8 mouse cellular contexts compared by ENCODE assay signal in the genomic region with DNA sequence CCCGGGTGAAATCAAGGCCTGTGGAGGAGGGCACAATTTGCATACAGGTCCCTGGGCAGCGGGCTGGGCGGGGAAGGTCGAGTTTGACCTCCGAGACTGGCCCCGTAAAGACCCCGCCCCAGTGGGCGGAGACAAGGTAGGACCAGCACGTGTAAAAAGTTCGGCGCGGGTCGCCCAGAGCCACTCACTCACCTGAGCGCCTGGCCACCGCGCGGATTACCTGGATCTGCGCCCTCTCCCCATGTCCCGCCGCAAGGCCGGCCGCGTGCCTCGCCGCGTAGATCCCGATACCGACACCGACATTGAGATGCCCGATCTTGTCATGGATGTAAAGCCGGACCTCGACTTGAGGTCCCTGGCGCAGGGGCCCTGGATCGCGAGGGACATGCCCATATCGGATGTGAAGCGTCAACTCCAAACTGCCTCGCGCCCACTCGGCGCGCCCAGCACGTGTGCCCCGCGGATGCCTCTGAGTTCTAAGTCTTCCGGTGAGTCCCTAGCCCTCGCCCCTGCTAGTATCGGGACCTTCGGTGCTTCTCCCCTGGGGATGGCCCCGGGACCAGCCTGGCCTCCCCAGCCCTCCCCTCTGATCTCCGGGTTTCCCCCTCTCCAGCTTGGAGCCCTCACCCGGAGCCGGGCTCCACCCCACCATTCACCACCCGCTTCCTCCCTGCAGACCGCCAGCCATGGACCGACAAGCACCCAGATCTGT. TPM values are rescaled to one million over a fixed set of nuclear protein-coding genes. Genes with fewer than 3 reads are reported as not detected.
DNase-seq lines count a peak whose midpoint lies in the region; ATAC-seq lines count a peak whose summit lies in the region.

A gene (plus strand): TSS at position 147 of the 712 bp plus-strand sequence.
A gene (minus strand): TSS at position 455 of the 712 bp plus-strand sequence.

- DNase-seq in adrenal gland, postnatal 10 days, result peak; percentile 35
- DNase-seq in adrenal gland, adult 8-10 months, result no peak
- peak; percentile 86 for DNase-seq in ES-CJ7 (ENCODE audit: low read depth, low spot score)
- DNase-seq in intestine, embryonic 14.5 days (ENCODE audit: low spot score), result peak; percentile 74
- no peak for DNase-seq in right cerebral cortex, postnatal 25 days

- ATAC-seq in erythroblast, adult 5-6 weeks (replicated peaks; ENCODE audit: low FRiP score, poor library complexity, severe bottlenecking), result 0 out of 2 replicates have a peak, but pooled peaks have one; percentile 13
- no peak for ATAC-seq in intestine, embryonic 14.5 days (replicated peaks; ENCODE audit: low FRiP score, low TSS enrichment, low read depth)
- ATAC-seq in liver, embryonic 16.5 days (ENCODE audit: low read depth), result no peak
- no peak for ATAC-seq in neural tube, embryonic 12.5 days (ENCODE audit: low FRiP score, low read depth)

- no peaks in the 10 kb centered on the region for H3K9me3 ChIP-seq in intestine, embryonic 14.5 days (ENCODE audit: control insufficient read depth, low read length)
- no peaks in the 10 kb centered on the region for H3K9me3 ChIP-seq in liver, embryonic 16.5 days (replicated peaks; ENCODE audit: control insufficient read depth, low read length)
- no peaks in the 10 kb centered on the region for H3K9me3 ChIP-seq in neural tube, embryonic 12.5 days

- H3K27ac ChIP-seq in intestine, embryonic 14.5 days (ENCODE audit: low read depth), result no peak within 1 kb of the TSS
- 0 out of 2 replicates have a peak within 1 kb of the TSS, but pooled peaks have one; percentile 10 for H3K27ac ChIP-seq in liver, embryonic 16.5 days (ENCODE audit: low read length)
- H3K27ac ChIP-seq in neural tube, embryonic 12.5 days, result no peak within 1 kb of the TSS

- peaks cover 16% of the 10 kb centered on the region for H3K4me1 ChIP-seq in intestine, embryonic 14.5 days (replicated peaks; ENCODE audit: control insufficient read depth, insufficient read depth, low read length)
- peaks cover 41% of the 10 kb centered on the region for H3K4me1 ChIP-seq in liver, embryonic 16.5 days (ENCODE audit: control insufficient read depth, low read depth, low read length)
- peaks cover 20% of the 10 kb centered on the region for H3K4me1 ChIP-seq in neural tube, embryonic 12.5 days

- peaks cover 35% of the 10 kb centered on the region for H3K27me3 ChIP-seq in intestine, embryonic 14.5 days (replicated peaks; ENCODE audit: control insufficient read depth, insufficient read depth, low read length)
- H3K27me3 ChIP-seq in liver, embryonic 16.5 days (ENCODE audit: control insufficient read depth, insufficient read depth, low read depth, low read length), result peaks cover 10% of the 10 kb centered on the region
- peaks cover 55% of the 10 kb centered on the region for H3K27me3 ChIP-seq in neural tube, embryonic 12.5 days (replicated peaks)

- peak within 1 kb of the TSS; percentile 85 for H3K4me2 ChIP-seq in intestine, embryonic 14.5 days (ENCODE audit: low read length)
- peak within 1 kb of the TSS; percentile 90 for H3K4me2 ChIP-seq in liver, embryonic 16.5 days (ENCODE audit: low read depth, low read length)
- H3K4me2 ChIP-seq in neural tube, embryonic 12.5 days (replicated peaks), result peak within 1 kb of the TSS; percentile 56

- H3K4me3 ChIP-seq in intestine, embryonic 14.5 days (ENCODE audit: low read depth, low read length), result peak within 1 kb of the TSS; percentile 39
- H3K4me3 ChIP-seq in liver, embryonic 16.5 days (ENCODE audit: low read depth, low read length), result peak within 1 kb of the TSS; percentile 59
- H3K4me3 ChIP-seq in neural tube, embryonic 12.5 days, result peak within 1 kb of the TSS; percentile 30

- peak within 1 kb of the TSS; percentile 38 for H3K9ac ChIP-seq in intestine, embryonic 14.5 days (ENCODE audit: low read length)
- peak within 1 kb of the TSS; percentile 5 for H3K9ac ChIP-seq in liver, embryonic 16.5 days (ENCODE audit: low read depth, low read length)
- H3K9ac ChIP-seq in neural tube, embryonic 12.5 days, result peak within 1 kb of the TSS; percentile 40; the same call in 1 of the 2 replicates

- H3K36me3 ChIP-seq in intestine, embryonic 14.5 days (ENCODE audit: control insufficient read depth, insufficient read depth, low read length), result peaks cover 25% of the 10 kb centered on the region
- no peaks in the 10 kb centered on the region for H3K36me3 ChIP-seq in liver, embryonic 16.5 days (ENCODE audit: control insufficient read depth, insufficient read depth)
- peaks cover 22% of the 10 kb centered on the region for H3K36me3 ChIP-seq in neural tube, embryonic 12.5 days

- WGBS in intestine, embryonic 14.5 days, result under 1% methylated on average over 56 of the region's 56 CpGs
- under 1% methylated on average over 56 of the region's 56 CpGs for WGBS in liver, embryonic 16.5 days (ENCODE audit: insufficient replicate concordance)
- WGBS in neural tube, embryonic 12.5 days, result under 1% methylated on average over 56 of the region's 56 CpGs

RNA-seq across cellular contexts. Expression of the first gene that starts in this region (rescaled TPM):
- under 1 TPM; 0.55 to 0.60 TPM for total RNA-seq in adrenal gland, postnatal 10 days (2021)
- total RNA-seq in adrenal gland, adult 8-10 months (2022), result under 1 TPM; 0.52 to 0.68 (median 0.57) TPM
- total RNA-seq in erythroblast, adult 5-6 weeks (2015; ENCODE audit: low replicate concordance), result not detected in 2 replicates
- total RNA-seq in erythroblast, adult 5-6 weeks (2017; ENCODE audit: low replicate concordance), result 0.84 TPM in 1 of 2 replicates, not detected in the other
- 1.1 and 1.4 TPM in 2 replicates for polyA plus RNA-seq in intestine, embryonic 14.5 days (2014; fragmentation: Nextera tagmentation; extraction: Ambion mirVana)
- polyA plus RNA-seq in liver, embryonic 16.5 days (2015; fragmentation: Nextera tagmentation; extraction: Ambion mirVana), result 0.48 and 0.59 TPM in 2 replicates
- 0.30 TPM in 1 of 2 replicates, not detected in the other for polyA plus RNA-seq in neural tube, embryonic 12.5 days (2016; fragmentation: Nextera tagmentation; extraction: Ambion mirVana)

RNA-seq across cellular contexts. Expression of the second gene that starts in this region (rescaled TPM):
- total RNA-seq in adrenal gland, postnatal 10 days (2021), result 10 to 100 TPM; 54.7 to 56.2 TPM
- total RNA-seq in adrenal gland, adult 8-10 months (2022), result 10 to 100 TPM; 76.9 to 94.1 (median 85.1) TPM
- total RNA-seq in erythroblast, adult 5-6 weeks (2015; ENCODE audit: low replicate concordance), result 32.0 and 46.7 TPM in 2 replicates
- total RNA-seq in erythroblast, adult 5-6 weeks (2017; ENCODE audit: low replicate concordance), result 10.2 and 13.5 TPM in 2 replicates
- 176 and 180 TPM in 2 replicates for polyA plus RNA-seq in intestine, embryonic 14.5 days (2014; fragmentation: Nextera tagmentation; extraction: Ambion mirVana)
- 71.1 and 74.2 TPM in 2 replicates for polyA plus RNA-seq in liver, embryonic 16.5 days (2015; fragmentation: Nextera tagmentation; extraction: Ambion mirVana)
- polyA plus RNA-seq in neural tube, embryonic 12.5 days (2016; fragmentation: Nextera tagmentation; extraction: Ambion mirVana), result 140 and 145 TPM in 2 replicates

Comparison
In these comparisons a context has a peak if more than half of its experiments do, and no peak if none do; other contexts are left out.
1. DNase-seq: peak in adrenal gland, postnatal 10 days (single experiment), ES-CJ7 (single experiment) and intestine, embryonic 14.5 days (single experiment); none in adrenal gland, adult 8-10 months (single experiment) and right cerebral cortex, postnatal 25 days (single experiment).
2. Peak in every context shown above with its lines, with median percentiles within 50 percentile points of each other: H3K4me2 ChIP-seq, H3K4me3 ChIP-seq and H3K9ac ChIP-seq.